Mouse (Mus musculus): ENCODE measurements around the gene Myo10. TPM values are rescaled to one million over a fixed set of nuclear protein-coding genes. Genes with fewer than 3 reads are reported as not detected.

Gene Myo10
- polyA plus RNA-seq, 1 experiment from 2014 or later: 28.8 TPM

- WGBS: 82% methylated on average over 7 of the region's 7 CpGs
Observed at GRCm38 (mm10) chr15:25861900-25862299, 239.6 kb downstream of the Myo10 start.

More at GRCm38 (mm10) chr15:25861900-25862299, 239.6 kb downstream of the Myo10 start:
- H3K9ac ChIP-seq (ENCODE audit: low read depth, low read length): no peak overlapping the region
- H3K4me2 ChIP-seq (ENCODE audit: low read length): no peak overlapping the region
- no peak for ATAC-seq
- no peaks in the 10 kb centered on the region for H3K36me3 ChIP-seq (ENCODE audit: control insufficient read depth, insufficient read depth, low read length)
- H3K4me1 ChIP-seq (ENCODE audit: control insufficient read depth, insufficient read depth, low read length): no peaks in the 10 kb centered on the region
- no peaks in the 10 kb centered on the region for H3K9me3 ChIP-seq (replicated peaks; ENCODE audit: control insufficient read depth, low read length, poor library complexity, severe bottlenecking)
- no peak overlapping the region for H3K4me3 ChIP-seq (ENCODE audit: low read depth, low read length)
- H3K27me3 ChIP-seq (ENCODE audit: control insufficient read depth, insufficient read depth, low read depth, low read length): no peaks in the 10 kb centered on the region
- no peak overlapping the region for H3K27ac ChIP-seq (ENCODE audit: low read length)

Other genes with a start within 250 kb of the Myo10 start
- gene Basp1, start 208.8 kb upstream of the Myo10 start, polyA plus RNA-seq (2015; fragmentation: Nextera tagmentation; extraction: Ambion mirVana): 213 and 240 TPM in 2 replicates
- gene Retreg1, start 220.7 kb downstream of the Myo10 start, polyA plus RNA-seq (2015; fragmentation: Nextera tagmentation; extraction: Ambion mirVana): 16.1 and 18.4 TPM in 2 replicates

Data from midbrain, embryonic 16.5 days (tissue).